Mouse (Mus musculus) lung, postnatal 25 days (tissue): ENCODE data around the gene Sfrp2.

Source experiments
- DNase-seq: peaks from one replicate; pipeline ENCODE4 v3.0.0; 2022; ENCODE audit warnings: low spot score

Gene Sfrp2

DNA sequence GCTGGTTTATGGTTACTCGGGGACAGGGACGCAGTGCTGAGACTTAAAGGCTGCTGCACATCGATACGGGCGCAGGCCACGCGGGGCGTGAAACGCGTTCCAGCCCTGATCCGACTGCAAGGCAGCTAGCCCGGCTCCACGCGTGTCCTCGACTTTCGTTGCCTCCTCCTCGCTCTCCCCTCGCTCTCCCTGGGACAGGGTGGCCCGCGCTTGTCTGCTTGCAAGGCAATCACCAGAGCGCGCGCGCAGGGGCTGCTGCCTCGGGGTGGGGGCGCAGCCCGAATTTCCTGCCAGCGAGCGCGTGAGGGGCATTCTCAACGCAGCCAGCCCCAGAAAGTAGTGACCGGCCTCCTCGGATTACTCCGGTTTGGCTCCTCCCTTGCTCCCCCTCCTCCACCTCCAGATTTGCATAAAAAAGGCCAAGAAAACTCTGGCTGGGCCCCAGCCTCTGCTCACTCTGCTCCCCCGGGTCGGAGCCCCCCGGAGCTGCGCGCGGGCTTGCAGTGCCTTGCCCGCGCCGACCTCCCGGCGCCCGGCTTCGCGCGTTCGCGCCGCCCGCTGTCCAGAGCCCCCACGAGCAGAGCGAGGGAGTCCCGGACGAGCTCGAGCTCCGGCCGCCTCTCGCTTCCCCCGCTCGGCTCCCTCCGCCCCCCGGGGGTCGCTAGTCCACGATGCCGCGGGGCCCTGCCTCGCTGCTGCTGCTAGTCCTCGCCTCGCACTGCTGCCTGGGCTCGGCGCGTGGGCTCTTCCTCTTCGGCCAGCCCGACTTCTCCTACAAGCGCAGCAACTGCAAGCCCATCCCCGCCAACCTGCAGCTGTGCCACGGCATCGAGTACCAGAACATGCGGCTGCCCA, at the start of gene Sfrp2:
TSS of gene Sfrp2 (plus strand) at position 451 of the 855 bp plus-strand sequence.
- no peak for DNase-seq

DNA sequence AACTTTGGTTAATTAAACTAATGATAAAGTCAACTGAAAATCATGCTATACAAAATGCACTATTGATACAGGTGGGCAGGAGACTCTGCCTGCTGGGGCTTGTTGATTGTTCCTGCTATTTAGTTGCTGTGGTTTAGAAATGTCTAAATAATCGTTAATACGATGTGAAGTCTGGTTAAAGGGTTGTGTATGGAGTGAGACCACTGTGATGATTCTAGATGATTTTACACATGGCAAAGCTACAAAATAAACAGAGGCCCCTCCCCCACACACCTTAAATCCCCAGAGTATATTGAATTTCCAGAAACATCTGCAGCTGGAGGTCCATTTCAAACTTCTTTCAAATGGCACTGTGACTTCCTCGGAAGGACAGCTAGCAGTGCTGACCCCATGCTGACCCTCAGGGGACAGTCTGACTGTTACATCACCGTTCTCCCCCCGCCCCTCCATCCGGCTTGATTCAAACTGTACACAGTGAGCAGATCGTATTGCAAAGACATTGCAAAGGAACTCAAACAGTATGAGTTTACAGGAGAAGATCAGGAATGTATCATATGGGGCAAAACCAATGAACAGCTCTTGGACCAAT, 48.4 kb upstream of the Sfrp2 start:
- no peak for DNase-seq

GRCm38 (mm10) chr3:83718662-83719061, 47.5 kb upstream of the Sfrp2 start:
- no peak for DNase-seq

DNA sequence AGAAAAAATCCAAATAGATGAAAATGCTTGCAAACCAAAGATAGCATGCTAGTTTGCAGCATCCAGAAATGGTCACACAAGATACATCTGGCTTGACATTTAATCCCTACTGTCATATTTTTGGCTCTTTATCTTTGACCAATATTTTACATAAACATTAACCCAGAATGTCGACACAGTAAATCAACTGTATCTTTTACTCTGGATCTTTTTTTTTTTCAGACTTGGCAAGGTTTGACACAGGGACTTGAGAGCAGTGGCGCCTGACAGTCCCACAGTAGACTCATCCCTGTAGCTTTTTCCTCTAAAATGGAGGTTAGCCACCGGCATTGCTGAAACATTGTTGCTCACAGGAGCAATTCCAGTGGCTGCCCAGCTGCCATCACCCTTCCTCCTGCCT, 37.9 kb upstream of the Sfrp2 start:
- DNase-seq: no peak

- no peak for DNase-seq
Observed at GRCm38 (mm10) chr3:83728675-83729390, 37.3 kb upstream of the Sfrp2 start.

- no peak for DNase-seq
Observed at GRCm38 (mm10) chr3:83733985-83734384, 32.1 kb upstream of the Sfrp2 start.

DNA sequence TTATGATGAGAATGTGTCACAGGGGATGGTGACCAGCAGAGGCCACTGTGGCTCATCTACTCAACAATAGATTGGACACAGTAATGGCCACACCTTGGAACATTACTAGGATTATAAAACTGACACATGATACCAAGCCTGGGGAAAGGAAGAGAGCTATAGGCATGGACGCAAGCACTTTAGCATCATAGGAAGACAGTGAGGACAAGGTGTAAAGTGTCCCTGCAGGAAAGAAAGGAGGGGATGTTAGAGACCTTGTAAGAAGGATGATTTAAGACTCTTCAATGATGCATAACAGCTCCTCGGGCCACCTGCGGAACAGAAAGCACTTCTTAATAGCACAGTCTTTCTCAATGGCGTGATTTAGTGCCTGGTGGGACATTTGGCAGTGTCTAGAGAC, 29.1 kb upstream of the Sfrp2 start:
- no peak for DNase-seq

DNA sequence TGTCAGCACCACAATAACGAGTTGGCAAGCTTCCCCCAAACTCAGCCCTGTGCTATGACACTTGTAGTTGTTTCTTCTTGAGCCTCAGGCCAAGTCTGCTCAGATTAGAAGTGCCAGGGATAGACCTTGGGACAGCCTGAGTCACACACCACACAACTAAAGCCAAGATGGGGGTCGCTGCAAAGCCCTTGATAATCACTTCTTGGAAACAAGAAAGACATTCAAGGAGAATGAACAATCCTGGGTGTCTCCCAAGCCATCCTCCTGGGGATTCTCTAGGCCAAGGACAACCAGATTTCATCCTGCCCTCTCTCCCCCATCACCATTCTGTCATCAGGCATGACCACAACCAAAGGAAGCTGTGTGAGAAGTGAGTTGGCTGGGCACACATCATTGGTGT, 25.9 kb upstream of the Sfrp2 start:
- no peak for DNase-seq

- no peak for DNase-seq
Observed at GRCm38 (mm10) chr3:83747276-83747675, 18.8 kb upstream of the Sfrp2 start.

GRCm38 (mm10) chr3:83747895-83748294, 18.2 kb upstream of the Sfrp2 start:
- DNase-seq: no peak

DNA sequence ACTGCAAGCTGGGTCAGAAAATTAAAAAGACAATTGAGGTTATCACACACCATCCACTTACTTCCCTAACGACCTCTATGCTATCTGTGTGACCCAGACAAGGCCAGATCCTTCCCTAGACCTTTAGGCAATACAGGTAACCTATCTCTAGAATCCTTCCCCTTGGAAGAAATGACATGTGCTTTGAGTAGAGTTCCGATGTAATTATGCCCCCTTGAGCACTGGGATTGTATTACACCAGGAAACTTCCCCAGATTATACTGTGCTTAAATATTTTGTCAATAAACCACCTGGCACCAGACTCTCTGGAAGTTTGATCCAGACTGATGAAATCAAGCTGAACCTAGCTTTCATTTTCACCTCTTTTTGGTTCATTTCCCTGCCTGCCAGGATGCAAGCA, 14.5 kb upstream of the Sfrp2 start:
- DNase-seq: no peak

- DNase-seq: no peak
Observed at GRCm38 (mm10) chr3:83752196-83752595, 13.9 kb upstream of the Sfrp2 start.

GRCm38 (mm10) chr3:83755043-83755635, 11.0 kb upstream of the Sfrp2 start:
- no peak for DNase-seq

GRCm38 (mm10) chr3:83755666-83756065, 10.5 kb upstream of the Sfrp2 start:
- no peak for DNase-seq

GRCm38 (mm10) chr3:83762361-83762760, 3.8 kb upstream of the Sfrp2 start:
- no peak for DNase-seq

DNA sequence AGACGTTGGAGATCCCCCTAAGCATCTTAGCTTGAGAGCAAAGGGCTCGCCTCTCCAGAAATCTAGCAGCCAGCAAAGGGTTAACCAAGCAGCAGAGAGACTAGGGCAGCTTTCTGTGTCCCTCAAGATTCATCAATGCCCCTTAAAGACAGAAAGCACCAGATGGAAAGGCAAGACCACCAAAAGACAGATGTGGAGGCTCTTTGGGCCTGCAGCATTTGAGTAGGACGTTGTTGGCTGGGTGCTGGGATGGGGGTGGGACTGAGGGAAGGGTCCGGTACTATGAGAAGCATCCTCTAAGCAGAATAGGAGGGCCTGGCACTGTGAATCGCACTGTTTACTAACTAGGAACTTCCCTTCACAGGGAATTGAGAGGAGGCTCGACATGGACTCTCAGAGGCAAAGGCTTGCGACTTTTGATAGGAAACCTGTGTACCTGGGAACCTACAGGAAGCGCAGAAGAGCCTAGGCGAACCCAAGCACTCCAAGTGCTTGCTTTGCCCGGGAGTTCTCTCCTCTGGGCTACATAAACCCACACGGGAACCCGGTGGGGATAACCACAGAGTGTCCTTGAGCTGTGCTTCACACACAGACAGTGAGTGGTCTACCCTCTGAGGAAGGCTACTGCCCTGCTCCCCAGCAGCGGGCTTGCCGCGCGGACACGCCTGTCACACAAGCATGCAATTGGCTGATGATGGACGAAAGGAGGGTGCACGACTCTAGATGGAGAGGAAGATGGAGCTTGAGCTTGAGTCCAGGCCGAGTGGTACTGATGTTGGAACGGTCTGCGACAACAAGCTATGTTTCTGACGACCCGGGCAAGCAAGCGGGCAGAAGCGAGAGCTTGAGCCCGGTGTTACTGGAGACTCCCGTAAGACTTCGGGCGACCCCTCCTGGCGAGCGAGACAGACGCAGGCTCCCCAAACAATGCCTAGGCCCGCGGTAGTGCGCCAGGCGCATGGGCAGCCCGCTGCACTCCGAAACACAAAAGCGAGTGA, 2.3 kb upstream of the Sfrp2 start:
- peak; percentile 65 for DNase-seq

DNA sequence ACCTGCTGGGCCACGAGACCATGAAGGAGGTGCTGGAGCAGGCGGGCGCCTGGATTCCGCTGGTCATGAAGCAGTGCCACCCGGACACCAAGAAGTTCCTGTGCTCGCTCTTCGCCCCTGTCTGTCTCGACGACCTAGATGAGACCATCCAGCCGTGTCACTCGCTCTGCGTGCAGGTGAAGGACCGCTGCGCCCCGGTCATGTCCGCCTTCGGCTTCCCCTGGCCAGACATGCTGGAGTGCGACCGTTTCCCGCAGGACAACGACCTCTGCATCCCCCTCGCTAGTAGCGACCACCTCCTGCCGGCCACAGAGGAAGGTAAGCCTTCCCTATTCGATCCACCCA, 577 bp downstream of the Sfrp2 start:
- DNase-seq: no peak

GRCm38 (mm10) chr3:83767121-83767520, 1.0 kb downstream of the Sfrp2 start:
- DNase-seq: no peak

DNA sequence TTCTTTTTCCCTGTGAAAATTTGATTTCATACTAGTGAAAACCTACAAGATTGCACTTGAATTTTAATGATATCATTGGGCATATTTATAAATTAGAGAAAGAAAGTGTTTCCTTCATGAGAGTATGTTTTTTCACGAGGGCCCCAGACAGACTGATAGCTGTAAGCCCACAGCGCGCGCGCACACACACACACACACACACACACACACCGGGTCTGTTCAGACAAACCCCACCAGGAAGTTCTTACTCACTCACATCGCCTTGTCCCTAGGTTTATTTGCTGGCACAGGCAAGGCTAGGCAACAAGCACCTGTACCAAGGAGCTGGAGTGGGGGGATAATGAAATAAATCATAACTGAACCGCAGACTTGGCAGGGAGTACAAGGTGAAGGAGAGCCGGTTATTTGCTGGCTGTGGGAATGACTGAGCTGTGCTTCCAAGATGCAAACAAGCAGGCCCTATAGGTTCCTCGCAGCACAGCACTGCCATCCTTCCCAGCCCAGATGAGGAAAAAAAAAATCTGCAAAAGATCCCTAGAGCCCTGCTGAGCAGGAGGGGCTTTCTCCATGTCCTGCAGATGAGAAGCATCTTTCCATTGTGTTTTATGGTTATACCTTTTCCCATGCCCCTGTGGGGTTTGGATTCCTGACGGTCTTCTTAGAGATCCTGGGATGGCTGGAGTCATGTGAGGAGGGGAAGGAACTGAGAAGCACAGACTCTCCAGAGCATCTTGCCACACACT, 2.3 kb downstream of the Sfrp2 start:
- DNase-seq: no peak

GRCm38 (mm10) chr3:83769036-83769410, 2.9 kb downstream of the Sfrp2 start:
- no peak for DNase-seq
